Mouse (Mus musculus) spleen, adult 12 weeks (tissue): ENCODE results near the gene Fam184a.

Experiments
- DNase-seq: peaks from one replicate; pipeline ENCODE4 v3.0.0; 2022; ENCODE audit warnings: low spot score

Gene Fam184a

DNA sequence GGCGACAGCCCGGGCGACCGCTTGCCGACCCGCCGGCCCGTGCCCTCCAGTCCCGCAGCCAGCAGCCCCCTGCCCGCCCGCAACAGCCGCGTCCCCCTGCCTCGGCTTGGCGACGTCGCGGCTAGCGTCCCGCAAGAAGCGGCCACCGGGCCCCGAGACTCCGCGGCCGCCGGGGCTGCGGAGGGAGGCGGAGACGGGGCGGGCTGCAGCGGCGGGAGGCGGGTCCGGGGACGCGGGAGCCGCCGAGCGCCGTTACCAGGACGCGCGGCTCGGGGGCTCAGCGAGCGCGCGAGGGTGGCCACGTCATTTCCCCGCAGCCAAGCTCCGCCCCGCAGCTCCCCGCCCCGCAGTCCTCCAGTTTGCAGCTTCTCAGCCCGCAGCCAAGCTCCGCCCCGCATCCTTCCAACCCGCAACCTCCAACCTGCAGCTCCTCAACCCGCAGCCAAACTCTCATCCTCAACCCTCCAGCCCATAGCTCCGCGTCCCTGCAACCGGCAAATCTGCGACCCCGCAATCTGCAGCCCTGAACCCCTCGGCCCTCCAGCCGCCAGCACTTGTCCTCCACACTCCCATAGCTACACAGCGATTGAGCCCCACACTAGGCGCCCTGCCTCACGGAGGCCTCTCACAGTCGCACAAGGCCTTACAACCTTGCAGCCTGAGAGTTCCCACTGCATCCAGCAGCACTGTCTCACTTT is at the start of gene Fam184a:
Gene Fam184a (minus strand): TSS at position 169 of the 698 bp plus-strand sequence.
- no peak for DNase-seq

DNA sequence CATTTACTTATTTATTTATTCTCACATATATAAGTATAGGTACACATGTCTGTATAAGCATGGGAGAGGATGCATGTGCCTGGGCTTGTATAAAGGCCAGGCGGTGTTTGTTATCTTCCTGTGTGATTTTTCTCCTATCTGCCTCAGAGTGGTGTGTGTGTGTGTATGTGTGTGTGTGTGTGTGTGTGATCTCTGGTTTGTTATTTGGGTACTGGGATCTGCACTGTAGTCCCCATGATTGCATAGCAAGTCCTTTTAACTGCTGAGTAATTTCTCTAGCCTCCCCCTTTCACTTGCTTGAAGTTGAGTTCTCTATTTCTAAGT is 45.3 kb upstream of the Fam184a start:
- DNase-seq, result no peak

DNA sequence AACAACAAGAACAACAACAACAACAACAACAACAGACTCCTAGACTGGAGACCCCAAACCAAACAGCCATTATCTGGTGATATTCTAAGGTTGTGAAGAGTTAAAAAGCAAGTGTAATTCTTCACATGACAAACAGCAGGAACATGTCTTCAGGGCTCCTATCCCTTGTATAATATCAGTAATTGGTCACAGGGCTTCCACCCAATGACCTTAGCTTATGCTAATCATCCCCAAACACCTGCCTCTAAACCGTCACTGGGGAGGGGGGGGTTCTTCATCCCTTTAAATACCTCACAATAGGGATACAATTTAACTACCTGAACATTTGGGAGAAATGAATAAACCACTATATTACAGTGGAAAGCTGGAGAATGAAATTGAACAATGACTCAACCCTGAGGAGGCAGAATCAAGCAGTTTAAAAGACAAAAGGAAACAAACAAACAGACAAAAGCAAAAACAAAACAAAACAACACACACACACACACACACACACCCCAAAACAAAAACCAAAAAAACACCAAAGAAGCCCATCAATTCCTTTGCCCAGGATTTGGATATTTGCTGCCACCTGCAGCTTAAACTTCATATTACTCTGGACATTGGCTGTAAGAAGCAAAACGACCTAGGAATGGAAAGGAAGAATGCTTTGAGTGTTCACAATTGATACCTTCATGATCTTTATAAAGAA is 44.8 kb upstream of the Fam184a start:
- no peak for DNase-seq

DNA sequence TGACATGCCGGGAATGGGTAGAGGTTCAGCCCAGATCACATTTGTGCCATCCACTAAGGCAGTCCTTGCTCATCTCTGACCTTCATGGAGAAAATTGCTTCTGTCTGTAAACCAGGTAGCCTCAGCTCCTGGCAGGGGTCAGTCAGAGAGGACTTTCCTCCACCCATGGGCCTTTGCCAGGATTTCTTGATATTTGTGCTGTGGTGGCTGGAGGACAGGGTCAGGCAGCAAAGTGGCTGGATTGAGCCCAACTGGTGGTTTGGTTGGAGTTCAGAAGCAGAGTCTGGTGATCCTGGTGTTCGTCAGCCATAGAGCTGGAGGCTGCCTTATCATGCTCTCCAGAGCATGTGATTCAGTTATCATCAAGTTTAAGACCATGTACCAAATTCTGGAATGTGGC is 40.4 kb upstream of the Fam184a start:
- DNase-seq, result no peak

DNA sequence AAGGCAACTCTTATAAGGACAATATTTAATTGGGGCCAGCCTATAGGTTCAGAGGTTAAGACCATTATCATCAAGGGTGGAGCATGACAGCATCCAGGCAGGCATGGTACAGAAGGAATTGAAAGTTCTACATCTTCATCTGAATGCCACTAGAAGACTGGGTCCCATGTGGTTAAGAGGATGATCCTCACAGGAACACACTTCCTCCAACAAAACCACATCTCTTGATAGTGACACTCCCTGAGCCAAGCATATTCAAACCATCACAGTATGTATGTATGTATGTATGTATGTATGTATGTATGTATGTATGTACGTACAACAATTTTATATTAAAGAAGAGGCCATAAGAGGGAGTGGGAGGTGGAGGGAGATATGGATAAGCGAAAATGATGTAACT is 25.7 kb upstream of the Fam184a start:
- no peak for DNase-seq

DNA sequence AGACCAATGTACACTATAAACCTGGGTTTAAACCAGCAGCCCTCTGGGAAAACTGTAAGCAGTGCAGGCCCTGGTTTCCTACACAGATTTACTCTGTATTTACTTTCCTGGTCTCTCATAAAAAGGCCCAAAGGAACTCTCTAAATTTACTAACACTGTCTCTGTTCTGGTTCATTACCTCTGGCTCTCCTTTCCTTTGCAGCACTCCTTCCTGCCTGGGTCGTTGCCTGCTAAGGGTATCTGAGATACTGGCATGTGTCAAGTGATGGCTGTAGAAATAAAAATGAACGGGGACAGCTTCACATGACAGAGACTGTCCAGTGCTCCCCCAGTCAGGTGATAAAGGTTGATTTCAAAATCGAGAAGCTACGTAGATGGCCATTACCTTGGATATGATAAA is 21.8 kb upstream of the Fam184a start:
- no peak for DNase-seq

DNA sequence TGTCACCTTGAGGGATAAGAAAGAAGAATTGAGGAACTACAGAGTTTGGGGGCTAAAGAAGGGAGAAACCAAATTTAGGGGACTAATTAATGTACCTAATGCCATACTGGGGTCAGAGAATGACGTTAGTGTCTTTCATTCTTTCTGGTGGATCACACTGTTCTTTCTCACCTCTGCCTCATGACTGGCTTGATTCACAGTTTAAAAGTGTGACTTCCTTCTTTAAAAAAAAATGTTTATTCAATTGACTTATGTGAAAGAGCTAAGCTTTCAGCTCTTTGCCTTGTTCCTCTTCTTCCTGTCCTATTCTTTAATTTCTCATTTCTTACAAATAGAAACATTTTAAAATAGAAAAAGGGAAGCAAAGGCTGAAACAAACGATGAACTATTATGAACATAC is 20.6 kb upstream of the Fam184a start:
- no peak for DNase-seq

DNA sequence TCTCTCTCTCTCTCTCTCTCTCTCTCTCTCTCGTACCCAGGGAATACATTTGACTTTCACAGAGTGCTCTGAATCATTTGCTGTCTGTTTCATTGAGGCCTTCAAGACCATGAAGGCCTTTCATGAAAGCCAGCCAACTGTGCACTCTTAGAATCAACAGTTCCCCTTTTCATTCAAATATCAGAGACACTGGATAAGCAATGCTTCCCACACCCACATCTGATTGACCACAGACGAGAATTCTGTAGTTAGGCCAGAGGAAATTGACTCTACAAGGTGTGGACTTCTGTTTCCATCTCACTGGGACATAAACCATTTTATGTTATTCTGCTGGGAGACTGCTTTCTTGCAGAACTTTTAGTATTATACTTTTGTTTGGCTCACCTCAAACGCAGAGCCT is 17.8 kb upstream of the Fam184a start:
- no peak for DNase-seq

DNA sequence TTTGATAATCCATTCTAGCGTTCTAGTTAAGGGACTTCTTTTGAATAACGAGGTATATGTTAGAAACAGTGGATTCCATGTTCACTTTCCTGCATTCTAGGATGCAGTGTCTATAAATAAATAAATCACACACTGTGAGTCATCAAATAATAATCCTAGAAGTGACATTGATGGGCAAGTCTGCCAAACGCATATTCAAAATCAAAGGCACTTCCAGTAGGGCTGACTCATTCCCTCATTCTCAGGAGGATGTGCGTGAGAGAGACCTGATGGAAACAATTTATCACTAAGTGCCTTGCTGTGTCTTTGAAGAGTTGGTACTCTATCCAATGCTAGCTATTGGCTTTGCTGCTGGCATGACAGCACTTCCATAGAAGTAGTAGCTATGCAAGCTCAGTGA is 14.5 kb upstream of the Fam184a start:
- no peak for DNase-seq

DNA sequence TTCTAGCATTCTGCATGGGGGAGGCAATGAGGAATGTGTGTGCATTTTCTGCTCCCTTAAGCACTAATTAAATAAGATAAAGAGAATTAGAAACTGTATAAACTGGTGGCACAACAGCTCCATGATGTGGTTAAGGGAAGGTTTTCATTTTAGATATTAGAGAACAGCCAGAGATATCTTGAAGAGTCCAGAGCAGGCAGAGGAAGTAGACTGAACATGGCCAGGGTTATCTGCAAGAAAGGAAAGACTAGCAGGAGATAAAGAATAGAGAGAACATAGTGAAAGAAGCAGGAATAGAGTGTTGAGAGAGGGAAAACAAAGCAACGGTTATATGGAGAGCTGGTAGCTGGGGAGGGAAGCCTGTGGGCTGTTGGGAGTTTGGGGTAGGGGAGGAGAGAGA is 1.8 kb upstream of the Fam184a start:
- no peak for DNase-seq

DNA sequence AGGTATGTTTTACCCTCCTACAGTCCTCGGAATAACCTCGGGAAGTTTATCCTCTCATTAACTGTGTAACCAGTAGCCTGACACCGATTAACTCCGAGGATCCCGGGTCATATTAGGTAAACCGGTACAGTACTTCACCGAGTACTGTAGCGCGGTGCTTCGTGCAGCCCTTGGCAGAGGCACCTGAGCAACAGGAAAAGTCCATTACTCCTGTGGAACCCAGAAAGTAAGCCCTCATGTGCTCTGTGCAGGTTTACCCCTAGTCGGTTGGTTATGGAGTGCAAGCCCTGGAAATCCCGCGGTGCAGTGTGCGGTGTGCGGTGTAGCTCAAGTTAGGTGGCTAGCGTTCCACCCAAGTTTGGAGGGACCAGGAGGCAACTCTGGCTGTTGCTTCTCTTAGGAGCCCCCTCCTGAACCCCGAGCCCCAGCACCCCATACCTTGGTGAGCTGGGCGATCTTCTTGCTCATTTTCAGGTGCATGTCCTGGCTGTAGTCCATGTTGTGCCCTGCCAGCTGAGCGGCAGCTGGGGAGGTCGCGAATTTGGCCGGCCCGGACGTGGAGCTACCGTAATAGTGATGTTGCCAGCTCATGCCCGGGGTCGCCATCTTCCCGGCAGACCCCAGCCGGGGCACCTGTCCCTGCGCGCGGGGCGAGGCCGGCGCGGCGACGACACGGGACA is 508 bp downstream of the Fam184a start:
- no peak for DNase-seq

DNA sequence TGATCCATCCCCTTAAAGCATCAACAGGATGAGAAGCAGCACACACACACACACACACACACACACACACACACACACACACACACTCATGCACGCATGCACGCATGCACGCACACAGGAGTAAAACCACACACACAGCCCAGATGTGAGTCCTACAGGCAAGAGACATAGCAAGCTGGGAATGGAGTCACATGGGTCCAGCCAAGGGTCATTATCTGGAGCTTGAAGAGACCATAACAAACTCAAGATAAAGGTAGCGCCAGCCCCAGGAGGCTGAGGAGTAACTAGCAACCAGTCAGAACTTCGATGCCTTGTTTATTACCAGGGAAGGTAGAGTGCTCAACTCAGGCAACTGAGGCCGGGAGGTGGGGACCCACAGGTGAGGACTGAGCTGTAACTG is 4.9 kb downstream of the Fam184a start:
- DNase-seq, result no peak

DNA sequence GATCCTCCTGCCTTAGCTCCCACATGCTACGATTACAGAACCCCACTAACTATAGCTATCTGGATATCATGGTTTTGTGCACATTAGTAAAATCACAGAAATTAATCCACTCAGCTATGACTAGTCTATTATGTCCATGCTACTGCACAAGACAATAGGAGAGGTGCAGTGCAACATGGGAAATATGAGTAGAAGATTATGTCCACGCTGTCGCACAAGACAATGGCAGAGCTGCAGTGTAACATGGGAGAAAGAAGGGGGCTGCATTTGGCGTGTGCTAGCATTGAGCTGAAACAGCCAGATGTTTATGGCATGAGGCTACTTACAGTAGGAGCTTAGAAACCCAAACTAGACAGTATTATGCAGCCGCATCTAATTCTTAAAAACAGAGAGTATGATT is 8.0 kb downstream of the Fam184a start:
- DNase-seq, result no peak

DNA sequence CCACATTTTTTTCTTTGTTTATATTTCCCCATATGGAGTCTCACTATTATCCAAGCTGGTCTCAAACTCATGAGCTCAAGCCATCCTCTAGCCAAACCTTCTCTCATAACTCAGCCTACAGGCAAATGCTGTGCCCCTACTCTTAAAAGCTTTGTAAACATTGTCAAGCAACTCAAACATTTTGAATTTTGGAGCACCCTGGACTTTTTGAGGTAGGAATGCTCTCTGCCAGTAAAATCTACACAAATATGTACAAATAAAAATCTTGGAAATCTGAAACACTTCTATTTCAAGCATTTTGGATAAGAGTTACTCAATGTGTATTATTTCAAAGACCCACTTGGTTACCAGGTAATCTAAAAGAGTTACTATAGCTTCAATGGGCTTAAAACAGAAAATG is 10.9 kb downstream of the Fam184a start:
- DNase-seq, result no peak

DNA sequence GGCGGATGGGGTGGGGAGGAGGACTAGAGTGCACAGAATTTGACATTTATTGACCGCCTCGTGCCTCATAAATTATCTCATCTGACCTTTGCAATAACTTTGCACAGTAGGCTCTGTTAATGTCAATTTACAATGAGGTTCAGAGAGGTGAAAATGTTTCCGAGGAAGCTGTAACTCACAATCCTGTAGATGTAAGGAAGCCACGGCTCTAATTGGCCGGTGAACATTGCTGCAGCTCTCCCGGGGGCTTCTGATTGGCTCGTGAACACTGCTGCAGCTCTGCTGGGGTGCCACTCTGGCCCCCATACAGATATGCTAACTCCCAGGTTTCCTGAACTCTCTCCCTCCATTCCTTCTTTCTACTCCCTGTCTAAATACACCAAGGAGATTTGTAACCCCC is 12.1 kb downstream of the Fam184a start:
- no peak for DNase-seq

DNA sequence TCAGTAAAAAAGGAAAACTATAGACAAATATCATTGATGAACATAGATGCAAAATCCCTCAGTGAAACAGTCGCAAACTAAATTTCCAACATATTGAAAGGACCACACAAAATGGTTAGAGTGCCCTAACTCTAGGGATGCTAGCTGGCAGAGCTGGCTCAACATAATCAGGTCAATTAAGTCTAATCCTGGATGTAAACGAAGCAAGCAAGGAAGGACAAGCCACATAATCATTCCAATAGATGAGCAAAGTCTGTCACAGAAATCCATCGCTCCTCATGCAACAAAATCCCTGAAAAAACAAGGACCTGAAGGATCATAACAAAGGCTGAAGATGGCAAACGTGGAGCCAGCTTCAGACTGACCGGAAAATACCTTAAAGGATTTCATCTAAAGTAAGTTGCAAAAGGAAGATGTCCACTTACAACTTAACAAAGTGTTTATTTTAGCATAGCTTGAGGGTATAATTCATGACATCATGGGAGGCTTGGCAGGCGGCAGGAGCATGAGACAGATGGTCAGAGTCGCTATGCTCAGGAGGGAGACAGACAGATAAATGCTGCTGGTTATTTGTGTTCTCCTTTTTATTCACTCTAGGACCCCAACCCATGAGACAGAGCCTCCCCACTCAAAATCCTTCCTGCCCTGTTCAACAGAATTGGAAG is 15.6 kb downstream of the Fam184a start:
- DNase-seq, result no peak

DNA sequence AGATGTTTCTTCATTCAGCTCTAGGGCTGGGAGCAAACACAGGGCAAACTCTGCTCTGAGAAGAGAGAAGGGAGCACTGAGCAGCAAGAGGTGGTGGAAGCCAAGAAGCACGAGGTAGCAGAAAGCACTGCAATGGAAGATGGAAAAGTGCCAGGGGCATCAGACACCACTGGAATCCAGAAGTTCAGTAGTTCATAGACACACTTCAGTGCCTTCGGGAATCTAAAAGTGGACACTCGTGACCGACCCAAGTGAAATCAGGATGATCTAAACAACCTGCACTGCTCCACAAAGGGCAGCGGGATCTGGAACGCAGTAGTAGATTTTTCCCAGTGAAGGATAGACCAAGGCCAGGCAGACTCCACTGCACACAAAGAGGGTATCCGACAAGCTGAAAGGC is 18.6 kb downstream of the Fam184a start:
- DNase-seq, result no peak

DNA sequence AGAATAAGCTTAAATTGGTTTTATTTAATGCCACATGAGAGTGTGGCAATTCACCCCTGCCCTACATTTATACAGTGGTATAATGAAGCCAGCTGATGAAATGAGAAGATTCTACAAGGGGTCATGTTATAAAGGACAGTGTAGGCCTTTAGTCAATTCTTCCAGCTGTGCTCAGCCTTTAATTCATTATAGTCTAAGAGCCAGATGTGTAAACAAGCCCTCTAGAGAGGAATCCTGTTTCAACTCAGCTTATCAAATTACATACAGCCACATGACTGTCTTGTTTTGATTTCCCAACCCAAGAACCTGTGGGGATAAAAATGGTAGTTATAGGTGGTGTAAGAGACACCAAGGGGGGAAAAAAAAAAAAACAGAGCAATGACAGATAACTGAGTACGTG is 22.0 kb downstream of the Fam184a start:
- no peak for DNase-seq

DNA sequence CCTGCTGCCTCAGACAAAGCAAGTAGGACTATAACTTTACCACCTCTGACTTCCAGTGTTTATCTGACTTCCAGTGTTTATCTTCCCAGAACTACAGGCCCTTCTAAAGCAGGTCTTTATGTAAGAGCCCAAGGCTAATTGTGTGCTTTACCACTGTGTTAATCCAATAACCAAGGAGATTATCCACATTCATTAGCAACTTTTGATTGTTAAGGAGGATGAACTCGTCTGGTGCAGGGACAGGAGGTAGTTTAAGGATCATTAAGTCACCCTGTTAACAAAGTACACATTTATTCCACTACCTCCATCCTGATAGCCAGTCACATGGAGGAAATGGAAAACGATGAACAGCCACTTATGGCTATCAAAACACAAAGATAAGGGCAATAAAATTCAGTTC is 25.6 kb downstream of the Fam184a start:
- no peak for DNase-seq

DNA sequence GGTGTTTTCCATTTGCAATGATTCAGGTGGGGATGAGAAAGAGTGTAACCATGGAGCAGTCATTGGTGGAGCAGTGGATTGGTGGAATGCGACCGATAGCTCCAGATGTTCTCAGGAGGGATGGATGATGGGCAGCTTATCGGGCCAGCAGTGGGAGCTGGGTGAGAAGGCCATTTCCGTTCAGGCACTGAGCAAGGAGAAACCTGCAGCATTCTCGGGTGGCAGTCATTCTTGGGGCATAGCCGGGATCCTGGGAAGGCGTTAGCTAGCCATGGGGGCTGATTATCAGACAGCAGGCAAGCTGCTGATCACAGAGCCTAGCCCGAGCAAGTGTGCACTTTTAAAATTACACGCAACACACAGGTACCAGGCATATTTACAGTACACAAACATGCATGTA is 46.4 kb downstream of the Fam184a start:
- DNase-seq, result no peak

DNA sequence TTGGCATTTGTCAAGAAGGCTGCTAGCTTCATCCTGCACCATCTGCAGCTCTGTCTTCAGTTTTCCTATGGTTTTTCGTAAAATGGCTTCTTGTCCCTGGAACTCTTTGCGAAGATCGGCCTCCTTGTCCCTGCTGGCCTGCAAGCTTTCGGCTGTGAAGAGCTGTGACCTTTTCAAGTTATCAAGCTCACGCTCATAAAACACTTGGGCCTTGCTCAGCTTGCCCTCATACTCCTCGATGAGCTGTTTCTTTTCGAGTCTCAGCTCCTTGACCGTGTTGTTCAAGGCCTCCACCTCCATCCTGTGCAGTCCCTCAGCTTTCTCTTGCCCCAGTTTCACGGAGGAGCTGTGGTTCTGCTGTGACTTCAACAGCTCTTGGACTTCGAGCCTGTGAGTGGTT is 52.4 kb downstream of the Fam184a start:
- no peak for DNase-seq

DNA sequence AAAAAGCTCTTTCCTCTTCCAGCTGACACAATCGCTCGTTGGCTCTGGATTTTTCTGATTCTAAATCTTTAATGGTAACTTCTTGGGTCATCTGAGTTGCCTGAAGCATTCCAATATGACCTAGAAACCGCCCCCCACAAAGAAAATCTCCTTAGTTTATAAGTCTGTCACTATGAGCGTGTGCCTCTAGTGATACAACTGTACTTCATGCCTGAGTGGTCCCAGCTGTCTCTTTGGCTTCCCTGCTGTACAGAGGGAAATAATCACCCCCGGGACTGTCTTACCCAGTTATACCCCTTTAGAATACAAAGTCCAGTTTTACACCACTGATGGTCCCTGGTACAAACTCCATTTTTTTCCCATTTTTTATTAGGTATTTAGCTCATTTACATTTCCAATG is 56.2 kb downstream of the Fam184a start:
- DNase-seq, result no peak

DNA sequence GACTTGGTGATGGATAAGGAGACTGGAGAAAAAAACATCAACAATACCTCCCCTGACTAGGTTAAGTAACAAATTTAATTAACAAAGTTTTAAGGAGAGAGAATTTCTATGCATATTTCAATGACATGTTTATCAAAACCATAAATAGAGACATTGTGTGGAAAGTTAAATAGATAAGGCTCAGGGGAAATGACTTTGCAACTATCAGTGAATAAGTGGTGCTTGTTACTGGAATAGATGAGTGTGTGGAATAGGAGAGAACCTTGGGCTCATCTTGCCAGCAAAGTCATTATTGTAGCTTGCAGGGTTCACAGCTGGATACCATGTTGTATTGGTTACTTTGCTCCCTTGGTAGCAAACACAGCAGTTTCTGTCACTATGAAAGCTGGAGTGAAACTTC is 59.7 kb downstream of the Fam184a start:
- DNase-seq, result no peak
